Mouse (Mus musculus) layer of hippocampus, postnatal 14 days (tissue): ENCODE measurements around the gene Hnrnpr. TPM values are rescaled to one million over a fixed set of nuclear protein-coding genes. Genes with fewer than 3 reads are reported as not detected.

Experiments
- DNase-seq, 2 experiments: peaks; one replicate each; pipeline ENCODE4 v3.0.0; 2021 to 2022; ENCODE audit warnings: low spot score in 2 of 2, mixed read lengths in 1 of 2
- total RNA-seq, 2 experiments: library from RNA; stranded (reverse); gene quantifications; 2 replicates each; pipeline ENCODE4 v1.2.3; 2021

Gene Hnrnpr
- total RNA-seq, 2 experiments from 2014 or later = 97.3 to 99.9 TPM

DNA sequence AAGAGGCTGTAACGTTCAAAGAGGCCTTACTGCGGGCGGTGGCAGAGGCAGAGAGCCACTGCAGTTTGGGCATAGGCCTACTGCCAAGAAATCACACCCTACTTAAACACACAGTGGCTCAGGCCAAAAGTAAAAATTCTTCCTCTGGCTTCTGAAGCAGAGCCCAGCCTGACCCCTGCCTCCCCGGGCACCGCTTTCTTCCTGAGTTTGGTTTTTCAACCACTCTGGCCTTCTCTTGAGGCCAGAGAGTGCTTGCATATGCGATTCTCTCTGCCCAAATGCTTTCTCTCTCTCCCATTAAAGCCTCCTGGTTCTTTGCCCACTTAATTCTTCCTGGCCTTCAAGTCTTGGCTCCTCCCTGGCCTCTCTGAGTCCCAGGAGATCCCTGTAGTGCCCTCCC, 73.1 kb downstream of the Hnrnpr start:
- DNase-seq = no peak

DNA sequence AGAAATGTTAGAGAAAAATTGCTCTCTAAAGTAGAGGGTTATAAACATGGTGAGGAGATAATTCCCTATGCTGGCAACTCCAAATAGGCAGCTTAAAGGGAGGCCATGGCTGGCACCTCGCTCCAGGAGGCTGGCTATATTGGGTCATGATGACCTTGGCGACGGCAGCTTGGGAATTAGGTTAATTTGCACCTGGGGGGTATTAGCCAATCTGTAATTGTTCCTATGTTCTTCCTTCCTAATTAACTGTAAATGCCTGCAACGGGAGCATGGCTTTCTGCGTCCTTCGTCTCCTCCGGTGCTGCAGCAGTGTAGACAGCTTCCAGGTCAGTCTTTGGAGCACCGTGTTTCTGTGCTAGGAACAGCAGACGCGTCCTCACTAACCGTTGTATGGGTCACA, 76.5 kb downstream of the Hnrnpr start:
- DNase-seq = no peak

DNA sequence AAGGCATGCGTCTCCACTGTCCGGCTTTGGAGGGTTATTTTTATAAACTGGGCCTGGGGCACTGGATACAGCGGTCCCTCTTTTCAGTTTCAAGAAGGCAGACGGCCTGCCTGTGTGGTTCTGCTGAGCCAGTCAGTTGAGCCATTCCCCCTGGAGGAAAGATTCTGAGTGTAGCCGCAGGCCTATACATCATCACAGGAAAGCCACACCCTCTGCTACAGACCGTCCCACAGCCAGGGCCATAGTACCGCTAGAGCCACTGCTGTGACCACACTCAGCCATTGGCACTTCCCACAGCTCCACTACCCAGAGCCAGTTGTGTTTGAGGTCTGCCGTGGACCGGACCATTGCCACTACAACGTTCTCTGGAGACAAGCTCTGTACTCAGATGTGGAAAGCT, 91.1 kb downstream of the Hnrnpr start:
- no peak for DNase-seq

DNA sequence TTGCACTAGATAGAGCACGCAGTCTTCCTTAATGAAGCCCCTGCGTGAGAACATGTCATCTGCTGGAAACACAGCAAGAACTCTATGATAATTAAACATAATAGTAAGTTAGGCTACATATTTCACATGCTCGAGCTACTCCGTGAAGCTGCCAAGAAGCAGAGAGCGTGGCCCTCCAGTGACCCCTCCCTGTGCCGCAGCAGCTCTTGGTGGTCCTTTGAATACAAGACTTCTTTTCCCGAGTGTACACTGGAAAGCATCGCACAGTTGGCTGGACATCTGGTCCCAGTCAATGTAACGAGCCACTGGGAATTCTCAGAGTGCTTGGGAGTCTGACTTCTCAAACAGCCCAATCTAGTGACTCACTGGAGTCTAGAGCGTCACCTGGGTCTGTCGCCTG, 97.1 kb downstream of the Hnrnpr start:
- no peak for DNase-seq

Other genes starting within 250 kb of the Hnrnpr start
- gene Id3, start 167.4 kb upstream of the Hnrnpr start, total RNA-seq = 10 to 100 TPM; 77.9 to 91.6 TPM
- gene E2f2, start 138.5 kb upstream of the Hnrnpr start, total RNA-seq = 1 to 10 TPM; 1.1 to 1.4 TPM
- 1 to 10 TPM; 5.1 to 6.0 TPM for gene Asap3, start 104.6 kb upstream of the Hnrnpr start, total RNA-seq
- under 1 TPM; 0.31 to 0.44 TPM for gene Tcea3, start 63.2 kb upstream of the Hnrnpr start, total RNA-seq
- 10 to 100 TPM; 69.9 to 74.4 TPM for gene Zfp46, start 26.3 kb upstream of the Hnrnpr start, total RNA-seq
- 1 to 10 TPM; 1.1 to 1.2 TPM for gene Htr1d, start 112.6 kb downstream of the Hnrnpr start, total RNA-seq
- gene 6030445D17Rik, start 151.3 kb downstream of the Hnrnpr start, total RNA-seq = under 1 TPM; 0.55 to 0.88 TPM
- 10 to 100 TPM; 66.5 to 68.6 TPM for gene Luzp1, start 158.8 kb downstream of the Hnrnpr start, total RNA-seq